Mouse (Mus musculus) T-cell, adult 2 months (primary cell): ENCODE data around the gene Trpm3.
"Not testable (repeated sequence)": the region's sequence is repeated elsewhere in the genome, so short reads cannot be mapped to it uniquely, and the experiment has no call there.

Source experiments
- DNase-seq: peaks from one replicate; pipeline ENCODE4 v3.0.0; 2022; ENCODE audit warnings: low spot score

The Trpm3 gene

DNA sequence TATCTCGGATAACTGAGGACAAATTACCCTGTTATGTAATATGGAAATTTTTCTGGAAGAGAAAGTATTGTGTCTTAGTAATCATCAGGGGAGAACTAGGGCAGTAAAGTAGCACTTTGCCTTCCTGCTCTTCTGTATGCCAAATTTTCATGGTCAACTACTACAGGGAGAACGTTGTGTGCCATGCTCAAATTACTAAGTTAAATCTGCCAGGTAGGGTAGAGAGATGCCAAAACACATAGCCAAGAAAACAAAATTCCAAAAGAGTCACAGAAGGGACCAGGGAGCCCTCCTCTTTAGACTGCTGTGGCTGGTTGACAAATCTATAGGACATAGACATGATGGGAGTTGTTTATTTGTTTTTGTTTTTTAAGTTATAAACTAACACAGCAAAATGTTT lies 619.6 kb downstream of the Trpm3 start:
- DNase-seq = no peak

DNA sequence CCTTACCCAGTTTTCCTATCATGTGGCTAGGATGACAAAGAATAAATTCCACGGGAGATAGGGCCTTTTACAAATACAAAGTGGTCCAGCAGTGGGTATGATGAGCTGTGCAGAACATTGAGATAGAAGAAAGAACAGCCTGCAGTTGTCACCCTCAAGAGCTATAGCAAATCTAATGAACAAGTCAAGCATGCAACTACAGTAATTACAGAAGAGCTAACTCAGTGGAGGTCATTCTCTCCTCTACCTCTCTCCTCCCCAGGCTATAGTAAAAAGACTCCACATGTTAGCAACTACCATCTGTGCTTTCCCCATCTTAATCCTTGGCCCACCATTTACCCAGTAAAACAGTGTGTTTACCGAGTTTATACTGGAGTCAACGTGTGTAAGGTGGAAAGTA lies 629.4 kb downstream of the Trpm3 start:
- no peak for DNase-seq

DNA sequence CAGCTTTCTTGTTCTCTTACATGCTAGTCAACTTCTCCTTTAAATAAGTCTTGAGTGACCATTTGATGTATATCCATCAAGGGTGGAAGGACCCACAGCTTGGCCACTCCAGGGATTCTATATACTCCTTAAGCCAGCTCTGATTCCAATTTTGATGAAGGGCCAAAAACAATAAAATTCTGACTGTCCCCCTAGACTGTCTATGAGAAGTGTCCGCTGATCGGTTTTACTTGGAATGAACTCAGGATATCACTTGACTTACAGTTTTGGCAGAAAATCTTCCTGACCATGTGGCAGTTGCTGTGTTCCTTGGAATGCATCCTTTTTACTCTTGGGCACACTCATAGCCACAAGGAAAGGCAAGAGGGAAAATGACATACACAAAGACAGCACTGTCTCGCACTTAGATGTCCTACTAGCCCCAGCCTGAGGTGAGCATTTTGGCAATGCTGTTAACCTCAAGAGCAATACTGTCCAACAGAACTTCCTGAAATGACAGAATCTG lies 636.4 kb downstream of the Trpm3 start:
- DNase-seq = no peak

DNA sequence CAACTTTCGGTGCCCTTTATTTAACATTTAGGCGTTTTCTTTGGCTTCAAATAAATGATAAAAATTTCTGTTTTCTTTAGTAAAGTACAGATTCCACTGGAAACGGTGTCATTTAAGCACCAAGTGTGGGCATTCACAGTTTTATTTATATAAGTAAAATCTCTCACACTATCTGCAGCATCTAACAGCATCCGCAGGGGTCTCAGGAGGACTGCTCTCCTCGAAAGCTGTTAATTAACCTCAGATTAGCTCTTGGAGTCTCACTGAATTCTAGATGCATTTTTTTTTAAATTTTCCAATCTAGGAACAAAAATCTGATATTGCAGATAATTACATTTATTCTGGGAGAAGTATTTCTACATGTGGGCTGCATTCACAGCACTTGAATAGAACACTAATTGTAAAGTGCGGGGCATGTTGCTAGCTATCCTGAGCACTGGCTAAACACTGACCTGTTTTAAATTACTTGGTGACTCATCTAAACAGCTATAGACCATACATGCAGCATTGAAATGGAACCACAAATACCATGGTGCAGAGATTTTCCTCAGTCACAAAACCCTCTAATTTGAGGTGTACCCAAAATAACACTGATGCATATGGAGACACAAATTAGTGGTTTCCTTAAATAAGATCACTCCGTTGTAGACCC lies 641.5 kb downstream of the Trpm3 start:
- DNase-seq = no peak

DNA sequence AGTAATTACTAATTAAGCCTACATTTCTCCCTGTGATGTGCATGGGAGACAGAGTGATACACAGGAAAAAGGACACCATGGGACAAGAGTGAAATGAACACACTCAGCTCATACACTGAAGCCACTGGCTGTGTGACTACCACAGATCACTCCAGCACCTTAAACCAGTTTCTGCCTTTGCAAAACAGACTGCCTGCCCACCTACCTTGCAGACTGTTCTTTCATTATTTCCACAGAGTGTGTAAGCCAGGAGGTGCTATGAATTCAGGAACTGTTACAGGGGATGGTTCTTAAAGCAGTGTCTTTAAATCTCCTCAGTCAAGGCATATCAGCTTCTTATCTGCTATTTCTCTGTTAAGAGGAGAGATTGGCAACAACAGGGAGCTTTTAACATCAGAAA lies 642.7 kb downstream of the Trpm3 start:
- DNase-seq = no peak

DNA sequence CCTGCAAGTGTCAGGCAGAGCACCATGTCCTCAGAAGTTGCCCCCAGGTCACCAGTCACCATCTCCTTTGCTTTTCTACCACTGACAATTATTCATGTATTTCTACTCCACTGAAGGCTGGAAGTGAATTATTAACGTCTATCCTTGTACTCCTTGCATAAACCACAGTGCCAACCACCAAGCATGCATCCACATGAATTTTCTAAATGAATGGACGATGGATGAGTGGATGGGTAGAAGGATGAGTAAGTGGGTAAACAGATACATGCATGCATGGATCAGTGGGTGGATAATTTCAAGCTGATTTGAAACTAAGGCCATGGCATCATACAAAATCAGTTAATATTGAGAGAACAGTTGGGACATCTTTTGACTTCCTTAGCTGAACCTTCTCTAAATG lies 644.9 kb downstream of the Trpm3 start:
- no peak for DNase-seq

DNA sequence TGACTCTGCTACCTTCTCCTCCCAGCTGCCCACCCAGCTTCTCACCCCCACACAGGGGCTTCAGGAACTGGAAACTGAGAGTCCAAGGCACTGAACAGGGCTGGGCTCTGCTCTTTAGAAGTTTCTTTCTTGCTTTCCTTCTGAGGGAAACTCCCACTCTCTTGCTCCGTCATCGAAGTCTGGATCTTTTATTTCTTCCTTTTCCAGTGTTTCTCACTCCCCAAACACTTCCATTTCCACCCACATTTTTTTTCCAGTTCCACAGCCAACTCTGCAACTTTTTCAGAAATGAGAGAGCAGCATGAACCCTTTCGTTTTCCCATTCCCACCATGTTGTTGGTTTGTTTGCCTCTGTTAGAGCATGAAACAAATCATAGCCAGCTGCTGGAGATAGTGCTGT lies 650.9 kb downstream of the Trpm3 start:
- DNase-seq = no peak

DNA sequence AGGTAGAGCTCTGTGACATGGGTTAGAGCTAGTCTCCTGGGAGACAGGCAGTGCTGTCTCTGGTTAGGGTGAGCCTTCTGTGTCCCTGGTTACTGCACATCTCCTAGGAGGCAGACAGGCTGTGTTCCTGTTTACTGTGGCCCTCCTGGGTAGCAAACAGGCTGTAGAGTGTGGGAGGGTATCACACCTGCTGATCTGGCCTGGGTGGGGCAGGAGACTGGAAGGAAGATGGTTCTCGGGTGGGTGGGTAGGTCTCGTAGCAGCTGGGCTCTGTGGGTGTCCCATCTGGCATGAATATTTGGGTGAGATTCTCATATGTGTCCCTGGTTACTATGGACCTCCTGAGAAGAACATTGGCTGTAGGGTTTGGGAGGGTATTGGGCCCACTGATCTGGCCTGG lies 658.1 kb downstream of the Trpm3 start:
- no peak for DNase-seq

DNA sequence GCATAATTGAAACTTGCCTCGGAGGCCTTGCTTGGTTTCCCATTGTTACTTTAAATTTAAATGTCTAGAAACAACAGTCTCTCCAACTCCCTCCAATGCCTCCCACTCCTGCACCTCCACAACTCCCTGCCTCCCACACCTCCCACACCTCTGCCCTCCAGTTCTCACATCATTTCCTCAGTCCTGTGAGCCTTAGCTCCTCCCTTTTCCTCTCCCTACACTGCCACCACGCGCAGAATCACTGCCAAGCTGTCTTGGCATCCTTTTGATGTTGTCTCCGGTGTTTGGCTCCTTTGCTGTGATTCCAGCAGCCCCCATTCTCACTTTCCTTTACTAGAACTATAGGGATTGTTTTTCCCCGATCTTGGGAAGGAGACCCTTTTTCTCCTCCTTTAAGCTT lies 661.6 kb downstream of the Trpm3 start:
- no peak for DNase-seq

DNA sequence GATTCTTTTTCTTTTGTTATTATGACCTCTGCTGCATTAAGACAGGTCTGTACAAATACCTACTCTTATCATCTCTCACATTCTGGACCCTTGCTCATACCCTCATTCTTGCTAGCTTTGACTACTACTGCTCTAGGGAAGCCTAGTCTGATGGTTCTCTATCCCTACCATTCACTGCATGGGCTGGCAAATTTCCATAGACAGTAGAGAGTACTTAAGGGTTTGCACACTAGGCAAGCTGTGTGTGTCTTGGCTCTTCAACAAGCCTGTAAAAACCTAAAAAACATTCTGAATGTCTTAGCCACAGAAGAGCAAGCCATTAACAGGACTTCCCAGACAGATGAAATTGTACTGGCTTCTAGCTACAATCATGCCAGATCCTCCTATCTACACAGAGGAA lies 664.5 kb downstream of the Trpm3 start:
- DNase-seq = no peak

DNA sequence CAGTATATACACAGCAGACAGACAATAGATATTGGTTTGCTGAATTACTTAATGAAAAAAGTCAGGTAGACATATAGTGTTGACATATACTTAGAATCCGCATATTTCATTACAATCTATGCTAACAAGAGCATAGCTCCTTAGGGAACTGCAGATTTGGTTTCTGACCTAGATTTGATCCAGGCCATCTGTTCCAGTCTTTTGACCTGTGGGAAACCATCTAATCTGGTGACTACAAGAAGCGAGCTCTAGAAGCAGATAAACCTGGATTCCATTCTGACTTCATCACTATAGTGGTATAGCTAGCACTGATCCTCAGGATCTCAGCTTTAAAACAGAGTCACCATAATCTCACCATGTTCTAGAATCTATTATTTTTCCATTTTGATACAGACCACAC lies 665.5 kb downstream of the Trpm3 start:
- no peak for DNase-seq

DNA sequence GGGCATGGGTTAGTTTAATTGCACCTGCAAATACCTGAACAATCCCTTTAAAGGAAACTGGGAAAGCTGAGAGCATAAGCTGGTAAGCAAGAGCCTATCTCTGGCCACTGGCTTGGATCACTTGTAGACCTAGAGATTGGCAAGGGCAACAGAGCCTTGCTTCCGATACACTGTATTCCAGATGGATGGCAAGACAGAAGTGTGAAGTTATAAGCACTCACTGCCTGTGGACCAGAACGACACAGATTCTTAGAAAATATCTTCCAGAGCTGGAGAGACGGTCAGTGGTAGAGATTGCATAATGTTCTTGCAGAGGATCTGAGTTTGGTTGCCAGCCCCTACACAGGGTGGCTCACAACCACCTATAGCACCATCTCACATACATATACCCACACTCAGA lies 671.4 kb downstream of the Trpm3 start:
- no peak for DNase-seq

DNA sequence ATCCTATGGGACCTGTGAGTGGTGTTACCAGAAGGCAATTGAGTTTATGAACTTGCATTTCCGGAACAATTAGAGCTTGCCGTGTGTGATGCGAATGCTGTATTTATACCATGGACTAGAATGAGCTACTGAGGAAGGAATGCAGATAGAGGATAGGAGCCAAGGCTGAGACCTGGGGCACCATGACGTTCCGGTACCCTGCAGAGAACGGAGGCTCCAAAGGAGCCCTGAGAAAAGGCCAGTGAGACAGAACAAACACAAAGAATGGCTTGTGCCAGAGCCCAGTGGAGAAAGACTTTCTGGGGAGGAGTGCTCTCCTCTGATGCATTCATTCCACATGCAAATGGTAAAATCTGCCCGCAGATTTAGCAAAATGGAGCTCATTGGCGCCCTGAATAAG lies 682.9 kb downstream of the Trpm3 start:
- no peak for DNase-seq

DNA sequence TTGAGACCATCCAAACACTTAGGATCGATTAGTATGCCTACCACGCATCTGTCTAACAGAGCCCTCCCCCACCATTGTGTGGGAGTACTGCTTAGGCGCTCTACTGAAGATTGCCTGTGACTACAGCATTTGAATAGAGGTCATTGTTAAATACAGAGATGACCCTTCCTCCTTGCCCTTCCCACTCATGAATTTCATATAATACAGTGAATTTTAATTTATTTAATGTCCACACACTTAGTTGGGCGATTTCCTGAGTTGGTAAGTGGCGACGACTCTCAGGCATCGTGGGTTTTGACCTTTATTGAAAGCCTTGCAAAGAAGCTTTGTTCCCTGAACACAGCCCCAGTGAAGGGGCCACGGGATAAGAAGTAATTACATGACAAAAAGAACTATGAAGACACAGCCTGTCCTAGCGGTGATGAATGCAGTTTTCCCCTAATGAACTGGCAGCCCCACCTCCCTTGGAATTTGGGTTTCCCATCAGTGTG lies 684.7 kb downstream of the Trpm3 start:
- no peak for DNase-seq

DNA sequence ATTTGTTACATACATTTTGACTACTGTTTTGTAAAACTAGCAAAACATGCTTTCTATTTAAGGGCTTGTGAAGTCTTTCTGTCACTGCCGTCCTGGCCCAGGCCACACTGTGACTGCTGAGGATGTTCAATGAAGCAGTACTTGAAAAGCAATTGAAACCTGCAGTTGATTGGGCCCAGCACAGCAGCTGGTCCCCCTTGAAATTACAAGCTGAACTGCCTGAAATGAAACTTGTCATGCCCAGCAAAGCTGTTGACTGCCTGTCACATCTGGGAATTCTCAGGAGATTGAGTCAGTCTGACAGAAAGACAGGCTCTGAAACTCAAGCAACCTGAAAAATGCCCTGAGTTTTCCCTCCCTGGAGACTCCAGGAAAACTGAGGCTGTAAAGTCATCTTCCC lies 687.0 kb downstream of the Trpm3 start:
- DNase-seq = no peak

DNA sequence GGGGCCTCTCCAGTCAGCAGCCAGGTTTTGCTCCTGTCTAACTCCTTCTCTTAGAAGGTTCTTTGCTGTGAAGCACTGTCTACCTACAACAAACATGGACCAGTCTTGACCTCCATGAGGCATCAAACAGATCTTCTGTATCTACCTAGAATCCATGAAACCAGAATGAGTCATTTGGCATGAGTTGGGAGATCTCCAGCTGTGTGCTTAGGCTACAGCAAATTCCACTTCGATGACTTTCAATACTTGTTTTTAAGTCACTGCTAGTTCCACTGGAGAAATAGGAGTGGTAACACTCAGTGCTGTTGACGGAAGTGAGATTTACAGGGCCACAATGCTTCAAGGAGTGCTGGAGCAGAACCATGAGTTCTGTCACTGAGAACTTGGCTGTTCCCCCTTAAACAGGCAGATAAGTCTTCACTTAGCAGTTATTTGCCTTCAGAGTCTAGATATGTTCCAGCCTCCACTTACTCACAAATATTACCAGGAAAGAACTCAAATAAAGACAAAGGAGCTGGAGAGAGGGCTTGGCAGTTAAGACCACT lies 689.4 kb downstream of the Trpm3 start:
- no peak for DNase-seq

DNA sequence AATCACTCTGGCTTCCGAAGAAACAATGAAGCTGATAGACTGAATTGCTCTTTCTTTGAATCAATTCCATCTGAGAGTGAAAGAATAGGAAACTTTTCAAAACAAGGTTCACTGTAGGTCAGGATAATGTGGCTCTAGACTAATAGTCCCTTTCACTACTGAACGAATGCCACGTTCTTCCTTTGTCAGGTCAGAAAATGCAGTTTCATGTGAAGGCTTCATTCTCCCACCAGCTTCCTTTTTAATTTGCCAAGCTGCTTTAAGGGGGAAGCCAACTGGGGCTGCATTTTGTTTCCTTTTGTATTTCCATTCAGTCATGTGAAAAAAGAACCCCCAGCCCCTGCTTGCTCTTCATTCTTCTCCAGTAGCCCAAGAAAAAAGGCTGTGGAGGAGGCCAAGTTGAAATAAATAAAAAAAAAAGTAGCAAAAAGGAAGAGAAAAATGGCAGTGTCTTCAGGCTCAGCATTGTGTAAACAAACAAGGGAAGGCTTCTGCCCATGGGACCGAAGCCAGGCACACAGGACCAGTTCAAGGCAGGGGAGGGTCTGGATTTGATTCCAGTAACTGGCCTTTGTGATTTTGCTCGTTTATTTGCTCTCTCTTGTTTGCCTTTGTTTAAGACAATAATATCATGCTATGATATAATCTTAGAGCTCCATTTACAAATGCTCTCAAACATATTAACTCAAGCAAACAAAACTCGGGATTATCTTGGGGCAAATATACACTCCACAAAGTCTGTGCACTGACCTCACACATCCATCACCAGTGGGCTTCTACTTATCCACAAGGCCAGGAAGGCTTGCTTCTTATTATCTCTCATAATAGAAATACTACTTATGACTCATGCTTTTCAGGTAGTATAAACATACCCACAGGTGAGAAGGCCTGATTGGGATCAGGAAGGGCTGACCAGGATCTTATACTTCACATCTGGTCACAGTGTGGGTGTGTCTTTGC lies 702.5 kb downstream of the Trpm3 start:
- no peak for DNase-seq

DNA sequence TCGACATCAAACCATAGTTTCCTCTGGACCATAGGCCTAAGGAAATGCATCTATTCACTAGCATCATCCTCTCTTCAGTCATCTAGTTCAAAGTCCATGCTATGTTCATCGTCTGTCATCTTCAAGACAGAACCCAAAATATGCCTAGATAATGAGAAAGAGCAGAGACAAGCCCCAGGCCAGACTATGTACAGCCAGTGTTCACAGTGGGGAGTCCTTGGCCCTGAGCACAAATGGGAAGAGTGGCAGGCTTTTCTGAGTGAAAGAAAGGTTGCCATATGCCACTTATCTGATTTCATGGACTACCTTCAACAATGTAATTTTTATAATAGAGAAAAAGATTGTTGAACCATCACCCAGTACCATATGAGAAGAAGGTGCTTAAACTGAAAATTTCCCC lies 703.9 kb downstream of the Trpm3 start:
- DNase-seq = no peak

DNA sequence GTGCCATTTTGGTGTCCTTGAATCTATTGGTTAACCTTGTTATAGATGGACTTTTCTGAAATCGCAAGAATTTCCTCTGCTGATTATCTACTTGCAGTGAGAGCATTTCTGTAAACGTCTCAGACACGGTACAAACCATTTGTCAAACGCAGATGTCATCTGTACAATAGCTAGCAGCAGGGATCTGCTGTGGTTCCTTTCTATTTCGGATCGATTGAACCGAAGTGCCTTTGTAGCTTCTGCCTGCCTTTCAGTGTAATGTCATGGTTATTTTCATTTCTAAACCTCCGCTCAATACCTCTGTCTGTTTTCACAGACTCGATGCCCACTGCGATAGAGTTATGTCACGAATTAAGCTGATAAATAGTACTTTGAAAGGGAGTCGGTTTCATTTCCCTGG lies 708.9 kb downstream of the Trpm3 start:
- no peak for DNase-seq

DNA sequence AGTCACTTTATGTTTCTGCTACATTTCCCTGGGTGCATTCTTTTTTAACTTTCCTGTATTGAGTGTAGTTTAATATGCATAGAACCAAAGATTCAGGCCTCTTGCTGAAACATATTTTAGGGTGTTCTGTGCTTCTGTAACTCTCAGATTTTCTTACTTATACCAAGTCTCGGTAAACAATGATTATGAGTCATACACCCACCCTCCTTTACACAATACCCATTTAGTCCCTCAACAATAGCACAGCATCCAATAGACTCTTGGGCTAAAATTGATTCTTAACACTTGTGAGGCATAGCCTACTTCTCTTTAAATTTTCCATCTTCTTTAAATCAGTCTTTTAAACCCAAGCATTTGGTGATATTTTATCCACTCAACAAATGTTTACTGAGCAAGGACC lies 709.4 kb downstream of the Trpm3 start:
- DNase-seq = no peak

DNA sequence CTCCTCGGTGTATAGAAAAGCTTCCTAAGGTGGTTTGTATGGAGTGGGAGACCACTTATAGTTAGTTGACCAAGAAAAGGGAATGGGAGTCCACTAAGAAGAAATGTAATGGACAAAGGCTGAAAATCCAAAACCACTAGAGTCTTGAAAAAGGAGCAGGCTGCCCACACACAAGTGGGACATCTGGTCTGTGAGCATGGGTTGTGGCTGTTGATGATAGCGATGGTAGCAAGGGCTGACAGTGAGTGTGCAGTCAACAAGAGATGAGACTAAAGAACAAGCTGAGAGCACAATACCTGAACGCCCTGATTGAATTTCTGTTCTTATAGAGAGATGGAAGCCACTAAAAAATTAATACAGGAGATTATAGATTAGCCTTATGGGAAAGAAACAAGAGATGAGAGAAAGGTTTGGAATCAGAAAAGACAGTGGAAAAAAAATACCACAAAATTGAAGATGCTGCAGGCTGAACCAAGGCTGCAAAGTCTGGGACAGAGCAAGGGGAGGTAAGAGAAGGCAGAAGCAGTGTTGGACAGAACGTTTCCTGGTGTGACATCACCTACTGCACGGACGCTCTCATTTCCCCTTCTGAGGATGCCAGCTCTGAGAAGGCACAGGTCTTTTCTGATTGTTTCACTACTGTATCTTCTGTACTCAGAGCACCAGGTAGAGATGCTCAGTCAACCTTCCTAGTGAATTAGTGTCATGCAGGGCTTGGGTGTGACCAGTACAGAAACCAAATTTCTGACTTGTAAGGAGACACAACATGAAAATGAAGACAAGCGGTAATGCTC lies 710.1 kb downstream of the Trpm3 start:
- no peak for DNase-seq

DNA sequence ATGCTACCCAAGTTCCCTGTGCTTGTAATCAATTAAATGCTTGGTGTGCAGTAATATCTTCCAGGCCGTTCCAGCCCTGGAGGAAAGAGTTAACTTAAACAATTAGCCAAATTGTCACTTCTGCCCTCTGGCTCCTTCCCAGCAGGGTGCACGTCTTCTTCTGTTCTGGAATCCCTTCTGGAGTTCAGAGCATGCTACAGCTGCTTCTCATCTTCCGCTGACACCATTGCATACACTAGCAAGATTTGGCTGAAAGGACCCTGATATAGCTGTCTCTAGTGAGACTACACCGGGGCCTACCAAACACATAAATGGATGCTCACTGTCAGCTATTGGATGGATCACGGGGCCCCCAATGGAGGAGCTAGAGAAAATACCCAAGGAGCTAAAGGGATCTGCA lies 712.6 kb downstream of the Trpm3 start:
- DNase-seq = not testable (repeated sequence)
